Mouse (Mus musculus) neural tube, embryonic 11.5 days (tissue): ENCODE results near the gene Fstl4. TPM values are rescaled to one million over a fixed set of nuclear protein-coding genes. Genes with fewer than 3 reads are reported as not detected.

Experiments used
- ATAC-seq: fragments of 200-750 bp; cut with Nextera tagmentation; 2 replicates; pipeline ENCODE4 v1.8.0; 2017; ENCODE audit warnings: moderate number of reproducible peaks, mild to moderate bottlenecking, moderate TSS enrichment, moderate library complexity; ENCODE audit not compliant: insufficient read depth, low FRiP score, low TSS enrichment
- DNase-seq: peaks from one replicate; pipeline ENCODE4 v3.0.0-alpha.2; 2015; ENCODE audit warnings: low spot score
- H3K27ac ChIP-seq: fragments of 300-500 bp; sonication (generic); 2 replicates; pipeline ENCODE4 v1.5.1; 2014; ENCODE audit warnings: low read depth, mild to moderate bottlenecking, low read length
- H3K27me3 ChIP-seq: fragments of 300-500 bp; sonication (generic); 2 replicates; pipeline ENCODE4 v1.6.1; 2014; ENCODE audit warnings: mild to moderate bottlenecking, low read length, mixed read lengths; ENCODE audit not compliant: control insufficient read depth, insufficient read depth
- H3K36me3 ChIP-seq: fragments of 300-500 bp; sonication (generic); 2 replicates; pipeline ENCODE4 v1.6.1; 2014; ENCODE audit warnings: mild to moderate bottlenecking, low read length, moderate library complexity, mixed read lengths; ENCODE audit not compliant: control insufficient read depth, insufficient read depth
- H3K4me1 ChIP-seq: fragments of 300-500 bp; sonication (generic); 2 replicates; pipeline ENCODE4 v1.6.1; 2014; ENCODE audit warnings: low read length, mixed read lengths; ENCODE audit not compliant: control insufficient read depth, insufficient read depth
- H3K4me2 ChIP-seq: fragments of 300-500 bp; sonication (generic); 2 replicates; pipeline ENCODE4 v1.6.1; 2014; ENCODE audit warnings: low read depth, mild to moderate bottlenecking, moderate library complexity
- H3K4me3 ChIP-seq: fragments of 300-500 bp; sonication (generic); 2 replicates; pipeline ENCODE4 v1.5.1; 2014; ENCODE audit warnings: low read depth, low read length
- H3K9ac ChIP-seq: fragments of 300-500 bp; sonication (generic); 2 replicates; pipeline ENCODE4 v1.6.1; 2014; ENCODE audit warnings: mild to moderate bottlenecking, low read length
- H3K9me3 ChIP-seq: fragments of 300-500 bp; sonication (generic); 2 replicates; pipeline ENCODE4 v1.6.1; 2016; ENCODE audit warnings: low read length; ENCODE audit not compliant: control insufficient read depth
- WGBS: fragments of 180-500 bp; shearing (Covaris S2); extraction: QIAGEN DNeasy Blood & Tissue Kit; methylation state at CpG from one replicate; pipeline ENCODE4 v1.1.7; 2014; 5-methylcytosine and 5-hydroxymethylcytosine counted together
- polyA plus RNA-seq: library from polyadenylated mRNA; unstranded; fragments of >200 nt; fragmentation: Nextera tagmentation; extraction: Ambion mirVana; gene quantifications from 2 replicates; pipeline ENCODE4 v1.2.1, GENCODE M21; 2014

Gene Fstl4
- polyA plus RNA-seq, 1 experiment from 2014 or later = 3.5 TPM

DNA sequence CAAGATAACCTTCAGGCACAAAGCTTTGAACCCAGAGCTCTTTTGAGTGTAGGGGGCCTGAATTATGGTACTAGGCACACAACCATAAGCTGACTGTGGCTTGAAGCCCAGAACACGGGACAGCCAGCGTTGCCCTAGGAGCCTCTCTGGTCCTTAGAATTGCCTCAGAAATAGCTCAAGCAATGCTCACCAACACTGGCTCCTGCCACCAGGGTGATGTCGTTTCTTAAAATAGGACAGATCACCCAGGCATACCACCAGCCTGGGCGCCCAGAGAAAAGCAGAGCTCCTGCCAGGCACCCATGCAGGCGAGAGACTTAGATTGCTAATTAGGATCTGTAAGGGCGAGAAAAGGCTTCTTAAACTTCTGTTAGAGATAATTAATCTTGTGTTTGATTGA lies 206.0 kb downstream of the Fstl4 start:
- H3K4me2 ChIP-seq = no peak overlapping the region
- WGBS = 85% methylated on average over 6 of the region's 6 CpGs
- no peak overlapping the region for H3K27ac ChIP-seq
- no peaks in the 10 kb centered on the region for H3K9me3 ChIP-seq
- DNase-seq (no peak), ATAC-seq (no peak)
- H3K36me3 ChIP-seq = no peaks in the 10 kb centered on the region
- H3K9ac ChIP-seq = no peak overlapping the region
- H3K4me3 ChIP-seq = no peak overlapping the region
- no peaks in the 10 kb centered on the region for H3K4me1 ChIP-seq
- H3K27me3 ChIP-seq = no peaks in the 10 kb centered on the region

DNA sequence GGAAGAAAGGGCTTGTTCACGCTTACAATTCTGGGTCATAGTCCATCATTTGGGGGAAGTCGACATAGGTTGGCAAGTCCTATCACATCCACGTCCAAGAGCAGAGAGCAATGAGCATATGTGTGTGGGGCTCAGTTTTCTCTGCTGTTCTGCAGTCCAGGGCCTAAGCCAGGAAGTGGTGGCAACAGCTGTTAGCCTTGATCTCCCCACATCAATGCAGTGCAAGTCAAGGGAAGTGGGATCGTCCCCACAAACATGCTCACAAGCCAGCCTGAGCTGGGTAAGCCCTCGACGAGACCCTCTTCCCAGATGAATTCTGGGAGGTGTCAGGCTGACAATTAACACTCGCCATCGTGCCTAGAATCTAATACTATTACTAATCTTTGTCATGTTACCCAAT lies 222.6 kb downstream of the Fstl4 start:
- DNase-seq = no peak
- Histone ChIP-seq H3K4me1 (no peaks in the 10 kb centered on the region), H3K27me3 (no peaks in the 10 kb centered on the region), H3K4me3 (no peak overlapping the region), H3K4me2 (no peak overlapping the region), H3K9ac (no peak overlapping the region), H3K9me3 (no peaks in the 10 kb centered on the region), H3K27ac (no peak overlapping the region), H3K36me3 (no peaks in the 10 kb centered on the region)
- no peak for ATAC-seq
- 88% methylated on average over 8 of the region's 8 CpGs for WGBS

DNA sequence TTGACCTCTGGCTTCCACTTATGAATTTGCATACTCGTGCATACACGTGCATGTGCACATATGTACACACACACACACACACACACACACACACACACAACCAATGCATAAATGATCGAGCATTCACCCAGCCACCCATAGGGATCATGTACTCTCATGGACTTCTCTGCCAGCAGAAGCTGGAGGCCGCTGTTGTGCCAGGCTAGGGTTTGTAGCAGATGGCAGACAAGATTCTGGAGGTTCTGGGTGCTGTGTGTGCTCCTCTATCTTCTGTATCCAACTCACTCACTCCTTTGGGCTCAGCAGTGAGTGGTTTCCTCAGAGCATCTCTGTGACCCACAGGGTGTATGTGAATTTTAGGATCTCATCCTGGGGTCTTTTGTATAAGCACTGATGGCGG lies 230.3 kb downstream of the Fstl4 start:
- DNase-seq = no peak
- Histone ChIP-seq H3K4me3 (no peak overlapping the region), H3K36me3 (no peaks in the 10 kb centered on the region), H3K27me3 (no peaks in the 10 kb centered on the region), H3K4me1 (no peaks in the 10 kb centered on the region), H3K27ac (no peak overlapping the region), H3K9me3 (no peaks in the 10 kb centered on the region), H3K4me2 (no peak overlapping the region), H3K9ac (no peak overlapping the region)
- WGBS = 90% methylated on average over 5 of the region's 5 CpGs
- ATAC-seq = no peak

DNA sequence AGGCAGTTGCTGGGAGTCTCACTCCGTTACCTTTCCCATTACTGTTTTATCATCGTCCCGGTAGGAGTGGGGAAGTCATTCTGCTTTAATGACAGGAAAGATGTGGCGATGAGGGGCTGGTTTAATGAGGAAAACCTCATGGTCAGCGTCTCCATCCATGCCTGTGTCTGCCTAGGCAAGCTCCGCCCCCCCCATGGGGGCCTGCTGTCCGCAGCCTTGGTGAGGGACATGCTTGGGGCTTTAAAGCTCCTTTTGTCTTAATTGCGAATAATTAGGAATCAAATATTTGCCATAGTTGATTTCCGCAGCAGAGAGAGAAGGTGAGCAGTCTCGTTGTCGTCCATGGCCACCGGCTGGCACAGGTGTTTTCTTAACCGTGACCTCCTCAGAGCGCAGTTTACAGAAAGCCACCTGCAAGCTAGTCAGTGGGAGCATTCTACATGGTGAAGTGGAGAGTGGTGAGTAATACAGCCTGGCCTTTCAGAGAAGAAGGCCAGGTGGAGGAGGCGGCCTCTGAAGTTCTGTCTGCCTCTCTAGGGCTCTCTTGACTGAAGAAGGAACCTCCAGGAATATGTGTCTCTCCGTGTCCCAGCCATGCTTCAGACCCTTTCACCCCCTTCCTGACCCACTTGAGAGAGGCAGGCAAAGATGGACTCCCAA lies 232.1 kb downstream of the Fstl4 start:
- no peak for DNase-seq

DNA sequence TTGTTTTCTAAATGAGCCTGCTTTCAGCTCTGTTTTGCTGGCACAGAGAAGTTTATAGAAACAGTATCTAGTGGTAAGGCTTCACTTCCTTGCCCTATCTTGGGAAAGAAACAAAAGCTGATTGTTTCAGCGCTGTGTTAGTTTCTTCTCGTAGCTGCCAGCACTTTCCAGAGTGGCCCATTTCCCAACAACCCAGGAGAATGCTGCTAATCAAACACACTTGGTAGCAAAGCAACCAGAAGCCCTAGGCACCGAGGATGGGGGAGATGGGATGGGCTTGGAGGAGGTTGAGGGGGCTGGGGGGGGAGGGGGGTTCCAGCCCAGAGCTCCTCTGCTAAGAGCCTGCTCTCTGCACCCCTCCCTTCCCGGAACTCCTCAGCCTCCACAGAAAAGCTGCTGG lies 233.0 kb downstream of the Fstl4 start:
- H3K27ac ChIP-seq = no peak overlapping the region
- no peaks in the 10 kb centered on the region for H3K27me3 ChIP-seq
- DNase-seq (no peak), ATAC-seq (no peak)
- no peak overlapping the region for H3K4me3 ChIP-seq
- no peak overlapping the region for H3K9ac ChIP-seq
- no peaks in the 10 kb centered on the region for H3K36me3 ChIP-seq
- no peak overlapping the region for H3K4me2 ChIP-seq
- WGBS = 57% methylated on average over 4 of the region's 4 CpGs
- H3K4me1 ChIP-seq = no peaks in the 10 kb centered on the region
- H3K9me3 ChIP-seq = no peaks in the 10 kb centered on the region

More for the DNA sequence above, 232.1 kb downstream of the Fstl4 start:
- no peaks in the 10 kb centered on the region for H3K4me1 ChIP-seq
- ATAC-seq = no peak
- no peak overlapping the region for H3K4me3 ChIP-seq
- H3K36me3 ChIP-seq = no peaks in the 10 kb centered on the region
- H3K27me3 ChIP-seq = no peaks in the 10 kb centered on the region
- no peak overlapping the region for H3K9ac ChIP-seq
- H3K9me3 ChIP-seq = no peaks in the 10 kb centered on the region
- no peak overlapping the region for H3K4me2 ChIP-seq
- H3K27ac ChIP-seq = no peak overlapping the region
- 82% methylated on average over 16 of the region's 16 CpGs for WGBS

DNA sequence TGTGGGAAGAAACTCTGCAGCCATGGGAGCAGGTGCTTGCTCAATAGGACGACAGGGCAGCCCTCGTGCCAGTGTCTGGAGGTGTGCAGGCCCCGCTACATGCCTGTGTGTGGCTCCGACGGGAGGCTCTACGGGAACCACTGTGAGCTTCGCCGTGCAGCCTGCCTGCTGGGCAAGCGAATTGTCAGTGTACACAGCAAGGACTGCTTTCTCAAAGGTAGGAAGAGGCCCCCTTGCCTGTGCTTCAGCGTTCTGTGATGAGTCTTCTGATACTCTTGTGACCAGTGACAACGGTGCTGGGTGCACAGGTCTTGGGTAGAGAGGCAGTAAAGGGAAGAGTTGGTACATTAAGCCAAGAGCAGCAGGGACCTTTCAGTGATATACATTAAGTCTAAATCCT lies 235.8 kb downstream of the Fstl4 start:
- no peak overlapping the region for H3K4me3 ChIP-seq
- no peaks in the 10 kb centered on the region for H3K4me1 ChIP-seq
- H3K9me3 ChIP-seq = no peaks in the 10 kb centered on the region
- H3K27me3 ChIP-seq = no peaks in the 10 kb centered on the region
- no peak overlapping the region for H3K9ac ChIP-seq
- DNase-seq (no peak), ATAC-seq (no peak)
- no peak overlapping the region for H3K27ac ChIP-seq
- no peak overlapping the region for H3K4me2 ChIP-seq
- 90% methylated on average over 11 of the region's 11 CpGs for whole genome bisulfite sequencing
- no peaks in the 10 kb centered on the region for H3K36me3 ChIP-seq

DNA sequence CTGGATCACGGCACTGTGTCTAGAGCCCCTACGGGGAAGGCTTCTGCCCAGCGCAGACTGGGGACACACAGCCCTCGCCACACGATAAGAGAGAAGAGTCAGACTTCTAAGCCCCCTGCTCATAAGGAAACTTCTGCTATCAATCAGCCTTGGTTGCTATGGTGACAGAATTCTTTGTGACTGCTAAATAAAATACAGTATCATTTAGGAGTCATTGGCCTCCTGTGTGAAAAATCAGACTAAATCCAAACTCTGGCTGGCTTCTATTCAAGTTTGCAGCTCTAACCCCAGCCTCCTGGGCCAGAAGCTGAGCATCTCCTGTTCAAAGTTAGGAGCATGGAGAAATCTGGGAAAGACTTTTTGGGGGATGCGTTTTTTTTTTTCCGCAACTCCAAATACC lies 238.9 kb downstream of the Fstl4 start:
- Histone ChIP-seq H3K9me3 (no peaks in the 10 kb centered on the region), H3K27ac (no peak overlapping the region), H3K4me1 (no peaks in the 10 kb centered on the region), H3K36me3 (no peaks in the 10 kb centered on the region), H3K27me3 (no peaks in the 10 kb centered on the region), H3K4me2 (no peak overlapping the region), H3K9ac (no peak overlapping the region), H3K4me3 (no peak overlapping the region)
- ATAC-seq (no peak), DNase-seq (no peak)
- 82% methylated on average over 7 of the region's 7 CpGs for WGBS

DNA sequence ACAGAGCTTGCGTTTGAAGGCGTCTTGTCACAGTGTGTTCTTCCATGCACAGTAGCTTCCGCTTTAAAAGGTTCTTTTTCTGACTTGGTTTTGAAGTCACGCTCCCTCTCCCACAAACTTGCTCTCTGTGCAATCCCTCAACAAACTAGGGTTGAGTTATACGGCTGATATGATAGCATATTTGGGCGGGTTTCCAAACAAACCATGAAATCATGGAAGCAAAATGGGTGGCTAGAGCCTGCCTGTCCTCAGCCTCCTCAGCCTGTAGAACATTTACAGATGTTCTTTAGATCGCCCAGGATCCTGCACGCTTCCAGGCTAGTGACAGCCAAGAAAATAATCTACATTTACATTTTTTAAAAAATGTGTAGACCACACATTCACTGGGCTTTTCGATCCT lies 239.4 kb downstream of the Fstl4 start:
- no peak overlapping the region for H3K9ac ChIP-seq
- 88% methylated on average over 9 of the region's 9 CpGs for WGBS
- no peak overlapping the region for H3K27ac ChIP-seq
- ATAC-seq (no peak), DNase-seq (no peak)
- no peaks in the 10 kb centered on the region for H3K36me3 ChIP-seq
- no peaks in the 10 kb centered on the region for H3K9me3 ChIP-seq
- H3K4me1 ChIP-seq = no peaks in the 10 kb centered on the region
- H3K4me3 ChIP-seq = no peak overlapping the region
- no peak overlapping the region for H3K4me2 ChIP-seq
- H3K27me3 ChIP-seq = no peaks in the 10 kb centered on the region

DNA sequence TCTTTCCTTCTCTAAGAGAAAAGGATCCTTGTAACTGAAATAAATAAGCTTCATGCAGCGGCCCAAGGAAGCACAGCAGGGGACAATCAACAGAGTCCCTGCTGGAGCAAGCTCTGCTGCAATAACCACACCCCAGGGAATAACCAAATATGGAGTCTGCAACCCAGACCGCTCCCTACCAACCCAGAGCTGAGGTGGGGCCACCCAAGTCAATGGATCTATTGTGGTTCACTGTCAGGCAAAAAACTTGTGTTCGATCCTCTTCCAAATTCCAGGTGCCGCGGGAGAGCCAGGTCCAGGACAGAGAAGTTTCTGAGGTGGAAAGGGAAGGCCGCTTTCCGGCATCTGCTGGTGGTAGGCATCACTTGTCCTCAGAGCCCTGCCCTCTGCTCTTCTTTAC lies 245.2 kb downstream of the Fstl4 start:
- no peaks in the 10 kb centered on the region for H3K4me1 ChIP-seq
- ATAC-seq = no peak
- no peak overlapping the region for H3K27ac ChIP-seq
- 75% methylated on average over 7 of the region's 7 CpGs for WGBS
- no peak for DNase-seq
- H3K36me3 ChIP-seq = no peaks in the 10 kb centered on the region
- no peaks in the 10 kb centered on the region for H3K9me3 ChIP-seq
- no peaks in the 10 kb centered on the region for H3K27me3 ChIP-seq
- H3K4me3 ChIP-seq = no peak overlapping the region
- H3K4me2 ChIP-seq = no peak overlapping the region
- no peak overlapping the region for H3K9ac ChIP-seq
